Mouse (Mus musculus) hindbrain, postnatal 0 days (tissue): ENCODE data around the gene Gab1. TPM values are rescaled to one million over a fixed set of nuclear protein-coding genes. Genes with fewer than 3 reads are reported as not detected.

Experiments used
- ATAC-seq: fragments of 200-750 bp; cut with Nextera tagmentation; 2 replicates; pipeline ENCODE4 v1.8.0; 2017; ENCODE audit warnings: mild to moderate bottlenecking, moderate TSS enrichment, moderate library complexity
- DNase-seq: peaks from one replicate; pipeline ENCODE4 v3.0.0-alpha.2; 2015; ENCODE audit warnings: low spot score
- H3K27ac ChIP-seq: fragments of 300-500 bp; sonication (generic); 2 replicates; pipeline ENCODE4 v1.5.1; 2014; ENCODE audit warnings: mild to moderate bottlenecking
- H3K27me3 ChIP-seq: fragments of 300-500 bp; sonication (generic); 2 replicates; pipeline ENCODE4 v1.6.1; 2014; ENCODE audit warnings: low read length, mixed read lengths; ENCODE audit not compliant: insufficient read depth
- H3K36me3 ChIP-seq: fragments of 300-500 bp; sonication (generic); 2 replicates; pipeline ENCODE4 v1.6.1; 2014; ENCODE audit warnings: low read length, mixed read lengths; ENCODE audit not compliant: insufficient read depth
- H3K4me1 ChIP-seq: fragments of 300-500 bp; sonication (generic); 2 replicates; pipeline ENCODE4 v1.6.1; 2014; ENCODE audit warnings: antibody characterized with exemption, low read length, mixed read lengths; ENCODE audit not compliant: insufficient read depth
- H3K4me2 ChIP-seq: fragments of 300-500 bp; sonication (generic); 2 replicates; pipeline ENCODE4 v1.6.1; 2014; ENCODE audit warnings: low read depth, mild to moderate bottlenecking, low read length, moderate library complexity, mixed read lengths
- H3K4me3 ChIP-seq: fragments of 300-500 bp; sonication (generic); 2 replicates; pipeline ENCODE4 v1.5.1; 2014; ENCODE audit warnings: low read length
- H3K9ac ChIP-seq: fragments of 300-500 bp; sonication (generic); replicated peaks from 2 replicates; pipeline ENCODE4 v1.6.1; 2014; ENCODE audit warnings: mild to moderate bottlenecking, low read length, moderate library complexity, mixed read lengths
- H3K9me3 ChIP-seq: fragments of 300-500 bp; sonication (generic); 2 replicates; pipeline ENCODE4 v1.6.1; 2016; ENCODE audit warnings: low read length, mixed read lengths
- CTCF ChIP-seq: IDR thresholded peaks from 2 replicates; pipeline ENCODE4 v1.5.1; 2016; ENCODE audit warnings: antibody characterized with exemption, control low read depth, low read depth
- WGBS: fragments of 180-500 bp; shearing (Covaris S2); extraction: QIAGEN DNeasy Blood & Tissue Kit; methylation state at CpG from one replicate; pipeline ENCODE4 v1.1.7; 2014; 5-methylcytosine and 5-hydroxymethylcytosine counted together
- polyA plus RNA-seq: library from polyadenylated mRNA; unstranded; fragments of >200 nt; fragmentation: Nextera tagmentation; extraction: Ambion mirVana; gene quantifications from 2 replicates; pipeline ENCODE4 v1.2.1, GENCODE M21; 2015
- total RNA-seq: library from RNA; depleted of rRNA; stranded (reverse); fragments of >200 nt; gene quantifications from 2 replicates; pipeline ENCODE4 v1.2.3, GENCODE M21; 2014

Gene Gab1
- total and polyA plus RNA-seq, 2 experiments from 2014 or later = 14.0 to 32.7 TPM

- Histone ChIP-seq H3K27ac (peak overlapping the region; percentile 17; the same call in 1 of the 2 replicates), H3K27me3 (no peaks in the 10 kb centered on the region), H3K9ac (no peak overlapping the region), H3K4me1 (peaks cover 12% of the 10 kb centered on the region; the same call in 1 of the 2 replicates), H3K4me3 (no peak overlapping the region), H3K36me3 (no peaks in the 10 kb centered on the region), H3K4me2 (no peak overlapping the region), H3K9me3 (no peaks in the 10 kb centered on the region)
- peak; percentile 27 for DNase-seq
- 25% methylated on average over 4 of the region's 4 CpGs for WGBS
- TF ChIP-seq CTCF = no peak
- ATAC-seq = peak; percentile 57; the same call in 1 of the 2 replicates
These were observed 76.2 kb downstream of the Gab1 start for GRCm38 (mm10) chr8:80804066-80804619.

- H3K9me3 ChIP-seq = no peaks in the 10 kb centered on the region
- peak; percentile 46 for TF ChIP-seq CTCF
- WGBS = 93% methylated on average over 3 of the region's 3 CpGs
- ATAC-seq (no peak), DNase-seq (no peak)
- no peaks in the 10 kb centered on the region for H3K27me3 ChIP-seq
- H3K4me3 ChIP-seq = no peak overlapping the region
- no peaks in the 10 kb centered on the region; the same call in 1 of the 2 replicates for H3K4me1 ChIP-seq
- no peak overlapping the region for H3K9ac ChIP-seq
- H3K4me2 ChIP-seq = no peak overlapping the region
- no peaks in the 10 kb centered on the region for H3K36me3 ChIP-seq
- no peak overlapping the region for H3K27ac ChIP-seq
These were observed 81.5 kb downstream of the Gab1 start for GRCm38 (mm10) chr8:80798778-80799177.

- no peaks in the 10 kb centered on the region for H3K27me3 ChIP-seq
- DNase-seq = no peak
- 75% methylated on average over 7 of the region's 7 CpGs for WGBS
These were observed 82.0 kb downstream of the Gab1 start for GRCm38 (mm10) chr8:80798198-80798777.

GRCm38 (mm10) chr8:80796070-80796469, 84.2 kb downstream of the Gab1 start:
- no peak for ATAC-seq
- WGBS = 52% methylated on average over 4 of the region's 4 CpGs

More at GRCm38 (mm10) chr8:80798198-80798777, 82.0 kb downstream of the Gab1 start:
- no peak for TF ChIP-seq CTCF
- Histone ChIP-seq H3K27ac (no peak overlapping the region), H3K4me3 (no peak overlapping the region), H3K9ac (no peak overlapping the region), H3K4me1 (no peaks in the 10 kb centered on the region; the same call in 1 of the 2 replicates), H3K4me2 (no peak overlapping the region), H3K36me3 (no peaks in the 10 kb centered on the region), H3K9me3 (no peaks in the 10 kb centered on the region)
- no peak for ATAC-seq

GRCm38 (mm10) chr8:80794585-80795509, 85.5 kb downstream of the Gab1 start:
- Histone ChIP-seq H3K27ac (no peak overlapping the region), H3K4me2 (no peak overlapping the region), H3K9ac (no peak overlapping the region), H3K9me3 (no peaks in the 10 kb centered on the region), H3K4me1 (no peaks in the 10 kb centered on the region; the same call in 1 of the 2 replicates), H3K27me3 (no peaks in the 10 kb centered on the region), H3K4me3 (no peak overlapping the region), H3K36me3 (no peaks in the 10 kb centered on the region)
- TF ChIP-seq CTCF = no peak
- WGBS = 73% methylated on average over 19 of the region's 19 CpGs
- ATAC-seq = 0 out of 2 replicates have a peak, but pooled peaks have one; percentile 45
- DNase-seq = peak; percentile 33

More at GRCm38 (mm10) chr8:80796070-80796469, 84.2 kb downstream of the Gab1 start:
- Histone ChIP-seq H3K9ac (no peak overlapping the region), H3K36me3 (no peaks in the 10 kb centered on the region), H3K4me3 (no peak overlapping the region), H3K27me3 (no peaks in the 10 kb centered on the region), H3K9me3 (no peaks in the 10 kb centered on the region), H3K4me2 (no peak overlapping the region), H3K4me1 (no peaks in the 10 kb centered on the region; the same call in 1 of the 2 replicates), H3K27ac (no peak overlapping the region)
- no peak for DNase-seq
- TF ChIP-seq CTCF = no peak

- H3K36me3 ChIP-seq = no peaks in the 10 kb centered on the region
- H3K4me3 ChIP-seq = no peak overlapping the region
- no peak for ATAC-seq
- H3K4me2 ChIP-seq = no peak overlapping the region
- H3K9me3 ChIP-seq = no peaks in the 10 kb centered on the region
- no peaks in the 10 kb centered on the region; the same call in 1 of the 2 replicates for H3K4me1 ChIP-seq
- no peak overlapping the region for H3K9ac ChIP-seq
- no peak overlapping the region for H3K27ac ChIP-seq
- no peaks in the 10 kb centered on the region for H3K27me3 ChIP-seq
- TF ChIP-seq CTCF = no peak
- 37% methylated on average over 11 of the region's 11 CpGs for WGBS
- DNase-seq = no peak
These were observed 86.4 kb downstream of the Gab1 start for GRCm38 (mm10) chr8:80793791-80794515.
